Mouse (Mus musculus) liver, postnatal 0 days (tissue): Measurements from ENCODE around the gene Mob2. TPM values are rescaled to one million over a fixed set of nuclear protein-coding genes. Genes with fewer than 3 reads are reported as not detected.

Source experiments
- ATAC-seq: fragments of 200-750 bp; cut with Nextera tagmentation; 2 replicates; pipeline ENCODE4 v1.8.0; 2017; ENCODE audit warnings: mild to moderate bottlenecking, moderate library complexity
- DNase-seq: peaks from one replicate; pipeline ENCODE4 v3.0.0-alpha.2; 2016
- H3K27ac ChIP-seq: fragments of 300-500 bp; sonication (generic); 2 replicates; pipeline ENCODE4 v1.5.1; 2014; ENCODE audit warnings: antibody characterized with exemption, moderate library complexity, mild to moderate bottlenecking, low read depth
- H3K27me3 ChIP-seq: fragments of 300-500 bp; sonication (generic); 2 replicates; pipeline ENCODE4 v1.6.1; 2014; ENCODE audit warnings: low read length, control low read depth, mixed read lengths; ENCODE audit not compliant: insufficient read depth
- H3K36me3 ChIP-seq: fragments of 300-500 bp; sonication (generic); replicated peaks from 2 replicates; pipeline ENCODE4 v1.6.1; 2014; ENCODE audit warnings: mild to moderate bottlenecking, control low read depth, low read length, moderate library complexity, mixed read lengths; ENCODE audit not compliant: insufficient read depth
- H3K4me1 ChIP-seq: fragments of 300-500 bp; sonication (generic); 2 replicates; pipeline ENCODE4 v1.6.1; 2014; ENCODE audit warnings: antibody characterized with exemption, mild to moderate bottlenecking, control low read depth; ENCODE audit not compliant: insufficient read depth
- H3K4me2 ChIP-seq: fragments of 300-500 bp; sonication (generic); 2 replicates; pipeline ENCODE4 v1.6.1; 2014; ENCODE audit warnings: low read depth, mild to moderate bottlenecking, low read length, moderate library complexity, mixed read lengths
- H3K4me3 ChIP-seq: fragments of 300-500 bp; sonication (generic); 2 replicates; pipeline ENCODE4 v1.5.1; 2014; ENCODE audit warnings: low read depth, low read length
- H3K9ac ChIP-seq: fragments of 300-500 bp; sonication (generic); replicated peaks from 2 replicates; pipeline ENCODE4 v1.6.1; 2014; ENCODE audit warnings: mild to moderate bottlenecking, moderate library complexity
- H3K9me3 ChIP-seq: fragments of 300-500 bp; sonication (generic); 2 replicates; pipeline ENCODE4 v1.6.1; 2016; ENCODE audit warnings: mild to moderate bottlenecking, control low read depth, low read length, mixed read lengths
- CTCF ChIP-seq: sonication (generic); IDR thresholded peaks from 2 replicates; pipeline ENCODE4 v1.5.1; 2016; ENCODE audit warnings: antibody characterized with exemption, low read depth
- EP300 ChIP-seq: IDR thresholded peaks from 2 replicates; pipeline ENCODE4 v1.6.1; 2016; ENCODE audit warnings: antibody characterized with exemption, low read depth, mild to moderate bottlenecking
- WGBS: fragments of 180-500 bp; shearing (Covaris S2); extraction: QIAGEN DNeasy Blood & Tissue Kit; methylation state at CpG from one replicate; pipeline ENCODE4 v1.1.7; 2014; ENCODE audit not compliant: insufficient replicate concordance; 5-methylcytosine and 5-hydroxymethylcytosine counted together
- polyA plus RNA-seq: library from polyadenylated mRNA; unstranded; fragments of >200 nt; fragmentation: Nextera tagmentation; extraction: Ambion mirVana; gene quantifications from 2 replicates; pipeline ENCODE4 v1.2.1, GENCODE M21; 2015

Mob2 gene
- polyA plus RNA-seq, 1 experiment from 2014 or later, result 38.5 TPM

- peaks cover 24% of the 10 kb centered on the region for H3K36me3 ChIP-seq
Measured at GRCm38 (mm10) chr7:142057121-142057520, 3.7 kb downstream of the Mob2 start.

GRCm38 (mm10) chr7:142056601-142057061, 4.2 kb downstream of the Mob2 start:
- Histone ChIP-seq H3K9me3 (no peaks in the 10 kb centered on the region), H3K27ac (peak overlapping the region; percentile 26; the same call in 1 of the 2 replicates), H3K4me2 (no peak overlapping the region), H3K36me3 (peaks cover 27% of the 10 kb centered on the region), H3K4me1 (peaks cover 47% of the 10 kb centered on the region), H3K9ac (no peak overlapping the region), H3K4me3 (no peak overlapping the region), H3K27me3 (no peaks in the 10 kb centered on the region)
- TF ChIP-seq CTCF, result no peak
- TF ChIP-seq EP300, result no peak
- DNase-seq (no peak), ATAC-seq (no peak)
- WGBS, result 64% methylated on average over 1 of the region's 1 CpGs

More at GRCm38 (mm10) chr7:142057121-142057520, 3.7 kb downstream of the Mob2 start:
- peaks cover 47% of the 10 kb centered on the region for H3K4me1 ChIP-seq
- H3K4me3 ChIP-seq, result no peak overlapping the region
- H3K27me3 ChIP-seq, result no peaks in the 10 kb centered on the region
- H3K9me3 ChIP-seq, result no peaks in the 10 kb centered on the region
- no peak overlapping the region for H3K4me2 ChIP-seq
- TF ChIP-seq CTCF (no peak), EP300 (no peak)
- 68% methylated on average over 1 of the region's 1 CpGs for WGBS
- ATAC-seq (no peak), DNase-seq (no peak)
- H3K27ac ChIP-seq, result peak overlapping the region; percentile 26; the same call in 1 of the 2 replicates
- H3K9ac ChIP-seq, result no peak overlapping the region

- H3K36me3 ChIP-seq, result peaks cover 27% of the 10 kb centered on the region
Measured at GRCm38 (mm10) chr7:142055431-142055830, 5.4 kb downstream of the Mob2 start.

GRCm38 (mm10) chr7:142050536-142050935, 10.3 kb downstream of the Mob2 start:
- no peak for TF ChIP-seq CTCF
- no peak for TF ChIP-seq EP300

More at GRCm38 (mm10) chr7:142055431-142055830, 5.4 kb downstream of the Mob2 start:
- no peak overlapping the region for H3K4me2 ChIP-seq
- TF ChIP-seq CTCF (no peak), EP300 (no peak)
- 83% methylated on average over 3 of the region's 3 CpGs for WGBS
- H3K4me1 ChIP-seq, result peaks cover 42% of the 10 kb centered on the region
- no peak overlapping the region for H3K27ac ChIP-seq
- no peak for ATAC-seq
- no peak for DNase-seq
- no peak overlapping the region for H3K9ac ChIP-seq
- H3K9me3 ChIP-seq, result no peaks in the 10 kb centered on the region
- no peak overlapping the region for H3K4me3 ChIP-seq
- H3K27me3 ChIP-seq, result no peaks in the 10 kb centered on the region

GRCm38 (mm10) chr7:142045932-142046331, 14.9 kb downstream of the Mob2 start:
- no peak for ATAC-seq
- no peak for DNase-seq
- H3K9me3 ChIP-seq, result no peaks in the 10 kb centered on the region
- H3K4me2 ChIP-seq, result no peak overlapping the region
- 61% methylated on average over 1 of the region's 1 CpGs for WGBS
- H3K9ac ChIP-seq, result no peak overlapping the region
- no peak overlapping the region for H3K4me3 ChIP-seq
- peaks cover 23% of the 10 kb centered on the region for H3K4me1 ChIP-seq
- no peak for TF ChIP-seq CTCF
- no peak for TF ChIP-seq EP300
- H3K27ac ChIP-seq, result no peak overlapping the region
- H3K27me3 ChIP-seq, result no peaks in the 10 kb centered on the region
- H3K36me3 ChIP-seq, result peaks cover 4% of the 10 kb centered on the region; the same call in 1 of the 2 replicates

More at GRCm38 (mm10) chr7:142050536-142050935, 10.3 kb downstream of the Mob2 start:
- DNase-seq (no peak), ATAC-seq (no peak)
- Histone ChIP-seq H3K4me2 (no peak overlapping the region), H3K36me3 (peaks cover 23% of the 10 kb centered on the region), H3K27ac (no peak overlapping the region), H3K4me3 (no peak overlapping the region), H3K9me3 (no peaks in the 10 kb centered on the region), H3K27me3 (no peaks in the 10 kb centered on the region), H3K9ac (no peak overlapping the region), H3K4me1 (peaks cover 3% of the 10 kb centered on the region; the same call in 1 of the 2 replicates)

GRCm38 (mm10) chr7:142045344-142045743, 15.5 kb downstream of the Mob2 start:
- H3K4me3 ChIP-seq, result no peak overlapping the region
- H3K9ac ChIP-seq, result no peak overlapping the region
- TF ChIP-seq CTCF, result no peak
- no peak for TF ChIP-seq EP300
- H3K9me3 ChIP-seq, result no peaks in the 10 kb centered on the region
- WGBS, result 71% methylated on average over 2 of the region's 2 CpGs
- H3K36me3 ChIP-seq, result peaks cover 4% of the 10 kb centered on the region; the same call in 1 of the 2 replicates
- H3K27ac ChIP-seq, result no peak overlapping the region
- DNase-seq, result no peak
- no peaks in the 10 kb centered on the region for H3K27me3 ChIP-seq
- no peak overlapping the region for H3K4me2 ChIP-seq
- peaks cover 25% of the 10 kb centered on the region for H3K4me1 ChIP-seq
- no peak for ATAC-seq

GRCm38 (mm10) chr7:142040756-142041155, 20.1 kb downstream of the Mob2 start:
- Histone ChIP-seq H3K27me3 (no peaks in the 10 kb centered on the region), H3K4me1 (peaks cover 26% of the 10 kb centered on the region), H3K9me3 (no peaks in the 10 kb centered on the region), H3K9ac (no peak overlapping the region), H3K4me2 (no peak overlapping the region), H3K27ac (no peak overlapping the region), H3K36me3 (no peaks in the 10 kb centered on the region), H3K4me3 (no peak overlapping the region)
- DNase-seq, result no peak
- ATAC-seq, result peak; percentile 23; the same call in 1 of the 2 replicates
- TF ChIP-seq CTCF, result no peak
- TF ChIP-seq EP300, result peak; percentile 52
- 80% methylated on average over 3 of the region's 3 CpGs for WGBS
